9 mouse cellular contexts compared by ENCODE assay signal in the genomic region with DNA sequence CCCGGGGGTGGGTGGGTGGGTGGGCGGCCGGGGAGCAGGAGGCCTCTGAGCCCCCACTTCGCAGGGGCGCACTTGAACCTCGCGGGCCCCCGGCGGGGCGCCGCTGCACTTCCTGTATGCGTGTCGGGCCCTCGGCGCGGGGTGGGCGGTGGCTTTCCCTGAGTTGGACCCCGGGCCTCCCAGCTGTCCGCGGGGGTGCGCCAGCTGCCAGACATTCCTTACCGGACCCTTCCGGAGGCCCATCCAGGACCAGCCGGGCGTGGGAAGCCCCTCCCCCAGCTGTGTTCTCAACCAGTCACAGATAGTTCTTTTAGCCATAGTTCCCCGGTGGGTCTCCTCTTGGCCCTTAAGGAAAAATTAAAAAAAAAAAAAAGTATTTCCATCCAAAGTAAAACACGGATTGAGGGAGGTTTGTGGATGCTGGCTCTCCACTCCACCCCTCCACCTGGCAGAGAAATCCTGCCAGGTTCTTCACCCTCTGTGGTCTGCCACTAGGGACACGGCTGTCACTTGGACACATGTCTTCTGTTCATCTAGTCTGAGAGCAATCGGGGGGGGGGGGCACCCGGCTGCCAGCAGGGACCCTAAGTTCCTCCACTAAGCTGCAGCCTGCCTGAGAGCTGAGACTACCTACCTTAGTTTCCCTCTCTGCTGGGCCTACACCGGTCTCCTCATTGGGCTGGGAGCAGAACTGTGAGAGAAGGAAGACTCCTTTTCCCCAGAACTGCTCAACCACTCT. TPM values are rescaled to one million over a fixed set of nuclear protein-coding genes. Genes with fewer than 3 reads are reported as not detected.
DNase-seq lines count a peak whose midpoint lies in the region; ATAC-seq and TF ChIP-seq lines count a peak whose summit lies in the region.
"Had no signal": no experiment of that assay in that cellular context is flagged by ENCODE, and none has a peak within 500 bp of the region (broad histone marks: within the 10 kb centered on the region; RNA-seq: fewer than 3 reads in every experiment).

No protein-coding gene starts in this region.

- H3K27ac ChIP-seq in gastrocnemius, adult 2 months, result peak overlapping the region; percentile 82
- H3K27ac ChIP-seq in heart, embryonic 11.5 days (ENCODE audit: low read depth, low read length), result peak overlapping the region; percentile 67
- peak overlapping the region; percentile 90 for H3K27ac ChIP-seq in kidney, embryonic 16.5 days (ENCODE audit: low read length)
- H3K27ac ChIP-seq: macrophage had no signal

- peak; percentile 69 for DNase-seq in gastrocnemius, adult 2 months
- DNase-seq in gastrocnemius, adult 8-10 months (ENCODE audit: low spot score in 2 of 2), result no peak
- DNase-seq in embryo, embryonic 10 days (ENCODE audit: low spot score), result peak; percentile 78
- peak; percentile 83 for DNase-seq in mesoderm, embryonic 11.5 days (ENCODE audit: low read depth, low spot score)
- peak; percentile 75 for DNase-seq in testis, postnatal 14 days (ENCODE audit: low spot score)
- DNase-seq in cerebellum, adult 8-10 months, result no peak

- 2% methylated on average over 28 of the region's 31 CpGs for WGBS in heart, embryonic 11.5 days (ENCODE audit: insufficient replicate concordance)
- WGBS in kidney, embryonic 16.5 days, result 2% methylated on average over 31 of the region's 31 CpGs

- H3K4me3 ChIP-seq in gastrocnemius, adult 2 months, result peak overlapping the region; percentile 95
- peak overlapping the region; percentile 68 for H3K4me3 ChIP-seq in heart, embryonic 11.5 days (ENCODE audit: low read depth, low read length)
- H3K4me3 ChIP-seq in kidney, embryonic 16.5 days (ENCODE audit: low read length), result peak overlapping the region; percentile 79

- peak overlapping the region; percentile 82 for H3K4me2 ChIP-seq in heart, embryonic 11.5 days
- H3K4me2 ChIP-seq in kidney, embryonic 16.5 days (replicated peaks; ENCODE audit: low read depth, low read length), result peak overlapping the region; percentile 77

- no peaks in the 10 kb centered on the region for H3K27me3 ChIP-seq in heart, embryonic 11.5 days (ENCODE audit: control insufficient read depth, insufficient read depth, low read length)
- no peaks in the 10 kb centered on the region for H3K27me3 ChIP-seq in kidney, embryonic 16.5 days (ENCODE audit: insufficient read depth, low read length)

- intact Hi-C loops in gastrocnemius, adult 2 months (cut with DNase I), result loop anchor here (10.0 kb wide), 1 partner anchor 213 kb away; no protein-coding TSS in a partner anchor

- H3K4me1 ChIP-seq in heart, embryonic 11.5 days (ENCODE audit: control insufficient read depth, insufficient read depth, low read length), result peaks cover 33% of the 10 kb centered on the region
- peaks cover 38% of the 10 kb centered on the region for H3K4me1 ChIP-seq in kidney, embryonic 16.5 days (ENCODE audit: insufficient read depth, low read length)

- TF ChIP-seq CTCF in gastrocnemius, adult 2 months (IDR thresholded peaks at IDR 0.05), result no peak

- peak; percentile 66 for ATAC-seq in heart, embryonic 11.5 days (replicated peaks; ENCODE audit: insufficient number of reproducible peaks, low FRiP score, low TSS enrichment)
- ATAC-seq in kidney, embryonic 16.5 days (ENCODE audit: low FRiP score, low TSS enrichment), result peak; percentile 79

- no peaks in the 10 kb centered on the region; the same call in 1 of the 2 replicates for H3K36me3 ChIP-seq in heart, embryonic 11.5 days (ENCODE audit: control insufficient read depth, insufficient read depth, low read length)
- H3K36me3 ChIP-seq in kidney, embryonic 16.5 days (ENCODE audit: insufficient read depth, low read length), result no peaks in the 10 kb centered on the region

- H3K9ac ChIP-seq in heart, embryonic 11.5 days (ENCODE audit: low read depth, low read length), result peak overlapping the region; percentile 82
- peak overlapping the region; percentile 81 for H3K9ac ChIP-seq in kidney, embryonic 16.5 days (replicated peaks; ENCODE audit: low read length)

- no peaks in the 10 kb centered on the region; the same call in 1 of the 2 replicates for H3K9me3 ChIP-seq in heart, embryonic 11.5 days (replicated peaks; ENCODE audit: control insufficient read depth, low read length)
- no peaks in the 10 kb centered on the region for H3K9me3 ChIP-seq in kidney, embryonic 16.5 days (ENCODE audit: low read length)

RNA-seq across cellular contexts. Expression of a gene that starts 12.2 kb away (rescaled TPM):
- 1 to 10 TPM; 3.0 to 4.3 TPM for total RNA-seq in gastrocnemius, adult 2 months (2021)
- total RNA-seq in gastrocnemius, adult 8-10 months (2022), result 1 to 10 TPM; 1.1 to 3.5 (median 2.3) TPM
- polyA plus RNA-seq in heart, embryonic 11.5 days (2014; fragmentation: Nextera tagmentation; extraction: Ambion mirVana), result 18.0 and 19.9 TPM in 2 replicates
- 43.4 and 44.1 TPM in 2 replicates for polyA plus RNA-seq in kidney, embryonic 16.5 days (2015; fragmentation: Nextera tagmentation; extraction: Ambion mirVana)

RNA-seq across cellular contexts. Expression of a gene that starts 38.2 kb away (rescaled TPM):
- total RNA-seq in gastrocnemius, adult 2 months (2021), result under 1 TPM in 1 of 2 experiments, not detected in 1; 0.25 TPM
- total RNA-seq in gastrocnemius, adult 8-10 months (2022), result under 1 TPM in 2 of 4 experiments, not detected in 2; 0.31 to 0.32 TPM
- polyA plus RNA-seq in heart, embryonic 11.5 days (2014; fragmentation: Nextera tagmentation; extraction: Ambion mirVana), result 2.7 TPM in 2 replicates
- polyA plus RNA-seq in kidney, embryonic 16.5 days (2015; fragmentation: Nextera tagmentation; extraction: Ambion mirVana), result 12.3 and 13.8 TPM in 2 replicates
- polyA plus RNA-seq: macrophage had no signal

Comparison
In these comparisons a context has a peak if more than half of its experiments do, and no peak if none do; other contexts are left out.
1. DNase-seq: peak in gastrocnemius, adult 2 months (single experiment), embryo, embryonic 10 days (single experiment), mesoderm, embryonic 11.5 days (single experiment) and testis, postnatal 14 days (single experiment); none in gastrocnemius, adult 8-10 months (0 of 2) and cerebellum, adult 8-10 months (single experiment).
2. Peak in every context shown above with its lines, with median percentiles within 50 percentile points of each other: H3K27ac ChIP-seq and H3K4me3 ChIP-seq.